Mouse (Mus musculus): Measurements from ENCODE around the gene Znrd1.
A peak's percentile ranks its signal among the peaks of the same experiment; 100 is the strongest.

Znrd1 gene

GRCm38 (mm10) chr17:36971172-36971850 lies 13.0 kb upstream of the Znrd1 start:
- DNase-seq (ENCODE audit: low read depth, low spot score) = no peak

DNA sequence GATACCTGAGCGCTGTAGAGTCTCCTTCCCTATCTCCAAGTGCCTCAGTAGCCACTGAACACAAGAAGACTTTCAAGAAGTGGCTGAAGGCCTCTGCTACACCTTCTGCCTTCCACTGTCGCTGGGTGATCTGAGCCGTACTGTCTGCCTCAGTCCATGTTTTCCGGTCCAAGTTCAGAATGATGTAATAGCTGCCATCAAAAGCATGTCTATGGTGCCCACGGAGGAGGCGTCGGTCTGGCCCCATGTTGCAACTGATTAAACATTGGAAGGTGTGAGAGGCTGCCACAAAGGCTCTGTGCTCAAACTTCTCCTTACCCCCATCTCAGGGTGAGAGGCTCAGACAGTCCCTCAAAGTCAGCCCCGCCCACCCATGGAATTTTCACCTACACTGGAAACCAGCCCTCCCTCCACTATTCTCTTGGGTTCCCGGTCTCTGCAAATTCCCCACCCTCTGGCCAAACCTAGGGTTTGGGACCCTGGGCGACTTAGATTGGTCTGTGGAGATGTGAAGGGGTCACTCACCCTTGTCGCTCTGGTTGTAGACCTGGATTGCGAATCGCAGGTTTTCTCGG lies 12.0 kb upstream of the Znrd1 start:
- DNase-seq (ENCODE audit: low read depth, low spot score) = no peak

- no peak for DNase-seq (ENCODE audit: low read depth, low spot score)
These were observed 8.5 kb upstream of the Znrd1 start for GRCm38 (mm10) chr17:36966875-36967274.

DNA sequence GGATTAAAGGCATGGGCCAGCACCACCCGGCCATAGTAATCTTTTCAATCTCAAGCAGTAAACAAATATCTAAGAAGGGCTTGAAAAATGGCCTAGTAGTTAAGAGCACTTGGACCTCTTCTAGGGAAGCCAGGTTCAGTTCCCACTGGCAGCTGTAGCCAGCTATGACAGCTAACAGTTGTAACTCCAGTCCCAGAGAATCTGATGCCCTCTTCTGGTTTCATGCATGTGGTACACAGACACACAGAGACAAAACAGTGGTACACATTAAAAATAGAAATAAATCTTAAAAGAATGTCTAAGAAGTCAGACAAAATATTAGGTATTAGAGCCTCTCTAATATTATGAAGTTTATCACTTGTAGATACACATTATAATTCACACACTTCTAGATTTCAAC lies 2.8 kb upstream of the Znrd1 start:
- DNase-seq (ENCODE audit: low read depth, low spot score) = no peak

GRCm38 (mm10) chr17:36958884-36959283 lies 525 bp upstream of the Znrd1 start:
- no peak for DNase-seq (ENCODE audit: low read depth, low spot score)

GRCm38 (mm10) chr17:36953062-36953461 lies 5.3 kb downstream of the Znrd1 start:
- no peak for DNase-seq (ENCODE audit: low read depth, low spot score)

DNA sequence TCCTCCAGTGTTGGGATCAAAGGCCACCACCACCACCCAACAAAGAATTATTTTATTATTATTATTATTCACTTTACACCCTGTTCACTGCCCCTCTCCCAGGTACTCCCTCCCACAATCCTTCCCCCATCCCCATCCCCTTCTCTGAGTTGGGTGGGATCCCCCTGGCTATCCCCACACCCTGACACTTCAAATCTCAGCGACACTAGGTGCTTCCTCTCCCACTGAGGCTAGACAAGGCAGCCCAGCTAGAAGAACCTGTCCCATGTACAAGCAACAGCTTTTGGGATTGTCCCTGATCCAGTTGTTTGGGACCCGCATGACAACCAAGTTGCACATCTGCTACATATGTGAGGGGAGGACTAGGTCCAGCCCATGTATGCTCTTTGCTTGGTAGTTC lies 5.7 kb downstream of the Znrd1 start:
- no peak for DNase-seq (ENCODE audit: low read depth, low spot score)

DNA sequence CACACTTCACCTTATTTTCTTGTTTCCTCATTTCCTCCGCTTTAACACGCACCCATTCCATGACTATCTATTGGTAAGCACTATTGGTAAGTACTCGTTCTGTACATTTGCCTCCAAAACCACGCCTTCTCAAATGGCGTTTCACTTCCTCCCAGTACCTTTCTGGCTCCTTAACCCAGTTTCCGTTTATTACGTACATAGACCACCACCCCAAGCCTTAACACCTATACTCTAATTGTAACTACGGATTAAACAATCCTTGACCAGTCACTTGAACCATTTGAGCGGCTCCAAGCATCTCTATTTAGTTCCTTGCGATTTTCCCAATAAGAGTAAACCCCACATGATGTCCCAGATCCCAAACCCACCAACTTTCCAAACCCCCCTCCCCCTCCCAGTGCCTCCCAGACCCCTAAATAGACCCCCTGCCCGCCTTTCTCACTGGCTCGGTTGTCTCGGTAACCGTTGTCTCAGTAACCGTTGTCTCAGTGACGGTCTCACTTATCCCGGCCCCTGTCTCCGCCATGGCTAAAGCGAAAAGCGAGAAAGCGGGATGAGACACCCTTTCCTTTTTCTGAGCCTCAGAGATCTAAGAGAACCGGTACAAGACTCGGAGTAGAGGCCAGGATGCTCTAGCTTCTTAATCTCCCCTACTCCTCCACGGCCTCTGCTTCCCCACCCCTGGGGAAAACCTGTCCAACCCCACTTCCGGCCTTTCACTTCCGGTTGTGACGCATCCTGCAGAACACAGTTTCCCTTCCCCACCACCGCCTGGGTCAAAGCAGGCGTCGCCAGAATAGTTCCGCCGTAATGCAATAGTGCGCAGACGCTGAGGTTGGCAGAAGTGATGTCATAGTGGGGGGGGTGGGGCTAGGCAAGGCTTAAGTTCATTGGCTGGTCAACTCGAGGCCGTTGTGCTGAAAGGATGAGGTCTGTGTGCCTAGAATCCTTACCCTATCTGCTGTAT lies 7.1 kb downstream of the Znrd1 start, which contains the start of gene Ppp1r11:
Gene Ppp1r11 (minus strand): TSS at position 761 of the 967 bp plus-strand sequence.
- DNase-seq (ENCODE audit: low read depth, low spot score) = peak; percentile 99

DNA sequence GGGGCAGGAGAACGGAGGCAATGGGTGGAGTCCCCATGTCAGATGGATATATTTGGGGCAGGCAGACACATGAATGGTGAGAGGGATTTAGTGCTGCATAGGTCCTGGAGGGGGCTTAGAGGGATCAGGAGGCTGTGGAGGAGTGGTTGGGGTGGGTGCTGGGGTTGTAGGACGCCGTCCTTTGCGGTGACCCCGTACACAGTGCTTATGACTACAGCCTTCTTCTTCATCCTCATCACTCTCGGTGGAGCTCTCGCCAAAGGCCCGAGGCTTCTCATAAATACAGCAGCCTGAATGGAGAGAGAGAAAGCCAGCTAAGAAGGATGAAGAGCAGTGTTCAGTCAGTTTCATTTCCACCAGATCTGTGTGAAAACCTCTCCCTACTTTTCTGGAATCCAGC lies 9.1 kb downstream of the Znrd1 start:
- no peak for DNase-seq (ENCODE audit: low read depth, low spot score)

DNA sequence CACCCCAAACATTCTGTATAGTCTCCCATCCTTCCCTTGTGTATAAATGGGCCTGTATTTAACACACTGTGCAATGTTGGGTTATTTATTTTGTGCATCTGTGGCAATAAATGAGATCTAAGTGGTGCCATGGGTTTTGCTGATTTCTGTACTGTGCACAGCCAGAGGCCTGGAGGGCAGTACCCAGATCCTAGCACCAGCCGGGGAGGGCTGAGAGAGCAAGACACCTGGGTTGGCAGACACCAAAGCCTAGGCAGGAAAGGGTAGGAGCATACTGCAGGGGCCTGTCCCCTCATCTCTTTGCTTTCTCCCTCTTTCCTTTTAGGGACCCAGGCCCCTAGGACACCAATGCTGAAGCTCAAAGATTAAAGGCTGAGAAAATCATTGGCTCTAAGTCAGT lies 10.1 kb downstream of the Znrd1 start:
- no peak for DNase-seq (ENCODE audit: low read depth, low spot score)

DNA sequence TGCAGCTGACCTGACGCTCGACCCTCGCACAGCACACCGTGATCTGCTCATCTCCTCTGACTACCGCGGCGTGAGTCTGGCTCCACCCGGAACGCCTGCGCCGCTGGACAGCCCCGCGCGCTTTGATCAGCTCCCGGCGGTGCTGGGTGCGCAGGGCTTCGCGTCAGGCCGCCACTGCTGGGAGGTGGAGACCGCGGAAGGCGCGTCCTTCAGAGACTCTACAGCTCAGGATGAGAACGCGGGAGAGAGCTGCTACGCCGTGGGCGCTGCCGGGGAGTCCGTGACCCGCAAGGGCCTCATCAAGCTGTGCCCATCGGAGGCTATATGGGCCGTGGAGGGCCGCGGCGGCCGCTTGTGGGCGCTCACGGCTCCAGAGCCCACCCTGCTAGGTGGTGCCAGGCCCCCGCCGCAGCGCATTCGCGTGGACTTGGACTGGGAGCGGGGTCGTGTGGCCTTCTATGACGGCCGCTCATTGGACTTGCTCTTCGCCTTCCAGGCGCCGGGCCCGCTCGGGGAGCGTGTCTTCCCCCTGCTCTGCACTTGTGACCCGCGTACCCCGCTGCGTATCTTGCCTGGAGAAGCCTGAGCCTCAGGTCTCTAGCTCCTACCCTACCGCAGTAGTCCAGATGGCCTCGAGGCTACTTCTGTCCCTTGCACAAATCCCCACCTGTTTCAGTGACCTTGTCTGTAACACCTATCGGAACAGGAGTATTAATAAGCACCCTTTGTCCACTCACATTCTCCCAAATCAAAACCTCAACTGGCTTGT lies 11.1 kb downstream of the Znrd1 start:
- no peak for DNase-seq (ENCODE audit: low read depth, low spot score)

- no peak for DNase-seq (ENCODE audit: low read depth, low spot score)
These were observed 14.1 kb downstream of the Znrd1 start for GRCm38 (mm10) chr17:36944121-36944775.

GRCm38 (mm10) chr17:36943691-36944090 lies 14.7 kb downstream of the Znrd1 start:
- no peak for DNase-seq (ENCODE audit: low read depth, low spot score)

DNA sequence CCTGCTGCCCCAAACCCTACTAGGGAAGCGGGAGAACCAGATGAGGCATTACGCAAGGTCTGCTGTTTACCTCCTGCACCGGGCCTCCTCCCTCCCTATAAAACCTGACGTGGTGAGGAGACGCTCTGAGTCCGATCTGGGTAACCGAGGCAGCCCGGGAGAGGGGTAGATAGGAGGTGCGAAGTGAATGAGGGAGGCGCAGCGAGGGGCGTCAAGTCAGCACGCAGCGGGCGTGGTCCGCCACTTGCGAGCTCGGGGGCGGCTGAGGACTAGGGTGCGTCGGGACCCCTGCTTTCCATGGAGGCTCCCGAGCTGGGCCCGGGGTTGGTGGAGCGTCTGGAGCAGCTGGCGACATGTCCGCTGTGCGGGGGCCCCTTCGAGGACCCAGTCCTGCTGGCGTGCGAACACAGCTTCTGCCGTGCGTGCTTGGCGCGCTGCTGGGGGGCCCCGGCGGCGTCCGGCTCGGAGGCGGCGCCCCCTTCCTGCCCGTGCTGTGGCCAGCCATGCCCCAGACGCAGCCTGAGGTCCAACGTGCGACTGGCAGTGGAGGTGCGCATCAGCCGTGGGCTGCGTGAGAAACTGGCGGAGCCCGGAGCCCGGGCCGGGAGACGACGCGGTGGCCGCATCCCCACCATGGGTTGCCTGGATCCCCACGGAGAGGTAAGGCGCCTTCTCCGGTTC lies 15.4 kb downstream of the Znrd1 start, which contains the start of gene Rnf39:
Gene Rnf39 (plus strand): TSS at position 128 of the 681 bp plus-strand sequence.
- no peak for DNase-seq (ENCODE audit: low read depth, low spot score)

DNA sequence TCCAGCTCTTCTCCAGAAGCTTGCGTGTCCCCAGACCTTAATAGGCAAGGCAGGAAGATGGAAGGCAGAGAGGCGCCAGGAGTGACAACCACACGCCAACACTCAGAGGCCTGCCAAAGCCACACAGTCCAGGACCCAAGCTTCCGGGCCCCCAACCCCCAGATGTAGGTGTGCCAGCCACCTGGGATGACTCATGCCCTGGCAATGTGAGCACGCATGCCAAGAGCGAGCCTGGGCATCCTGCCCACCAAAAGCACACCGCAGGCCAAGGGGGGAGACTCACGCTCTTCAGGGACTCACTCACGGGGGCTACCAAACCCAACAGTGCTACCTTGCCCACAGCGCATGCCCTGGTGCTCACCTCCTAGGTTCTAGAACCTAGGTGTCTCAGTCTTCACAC lies 16.0 kb downstream of the Znrd1 start:
- peak; percentile 55 for DNase-seq (ENCODE audit: low read depth, low spot score)

- DNase-seq (ENCODE audit: low read depth, low spot score) = no peak
These were observed 20.3 kb downstream of the Znrd1 start for GRCm38 (mm10) chr17:36938056-36938455.

DNA sequence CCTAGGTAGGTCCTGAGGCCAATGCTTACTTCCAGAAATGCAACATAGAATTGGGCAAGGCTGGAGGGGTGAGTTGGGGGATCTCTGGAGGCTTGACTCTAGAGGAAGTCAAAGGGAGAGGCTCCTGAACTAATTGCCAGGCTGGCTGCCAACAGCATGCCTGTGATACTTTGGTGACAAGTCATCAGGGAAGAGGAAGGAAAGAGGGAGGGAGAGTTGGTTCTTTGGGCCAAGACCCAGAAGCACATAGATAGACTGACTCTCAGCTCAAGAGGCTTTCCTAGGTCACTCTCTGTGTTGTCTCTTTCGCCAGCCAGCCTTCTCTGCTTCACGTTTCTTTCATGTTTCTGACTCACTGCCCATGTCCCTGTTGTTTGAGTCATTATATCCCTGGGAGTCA lies 26.6 kb downstream of the Znrd1 start:
- no peak for DNase-seq (ENCODE audit: low read depth, low spot score)

DNA sequence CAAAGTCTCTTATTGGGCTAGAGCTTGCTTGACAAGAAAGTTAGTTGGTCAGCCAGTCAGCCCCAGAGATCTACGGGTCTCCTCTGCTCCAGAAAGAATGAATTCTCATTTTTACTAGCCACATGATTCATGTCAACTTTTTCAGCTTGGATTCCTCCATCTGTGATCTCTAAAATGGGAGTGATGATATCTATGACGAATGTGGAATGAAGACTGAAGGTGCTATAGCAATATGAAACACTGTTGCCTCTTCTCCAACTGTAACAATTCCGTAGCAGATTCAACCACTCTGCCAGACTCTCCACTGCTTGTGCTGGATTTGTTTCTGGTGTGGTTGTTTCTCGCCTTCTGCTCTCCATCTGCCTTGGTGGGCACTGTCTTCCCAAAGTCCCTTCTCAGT lies 27.2 kb downstream of the Znrd1 start:
- peak; percentile 43 for DNase-seq (ENCODE audit: low read depth, low spot score)

GRCm38 (mm10) chr17:36930233-36930632 lies 28.1 kb downstream of the Znrd1 start:
- DNase-seq (ENCODE audit: low read depth, low spot score) = peak; percentile 6

GRCm38 (mm10) chr17:36929236-36929932 lies 29.0 kb downstream of the Znrd1 start:
- peak; percentile 19 for DNase-seq (ENCODE audit: low read depth, low spot score)

Measured in telencephalon, adult 2 months (tissue).